ENCODE assay signal across 11 mouse cellular contexts in genomic region chr15:78787287-78787856, GRCm38 (mm10). TPM values are rescaled to one million over a fixed set of nuclear protein-coding genes. Genes with fewer than 3 reads are reported as not detected.
DNase-seq lines count a peak whose midpoint lies in the region; ATAC-seq and TF ChIP-seq lines count a peak whose summit lies in the region.
"Had no signal": no experiment of that assay in that cellular context is flagged by ENCODE, and none has a peak within 500 bp of the region (broad histone marks: within the 10 kb centered on the region; RNA-seq: fewer than 3 reads in every experiment).

No protein-coding gene starts in this region.

- ATAC-seq in embryonic facial prominence, embryonic 15.5 days (ENCODE audit: insufficient number of reproducible peaks, low FRiP score, low TSS enrichment, low read depth) = no peak
- ATAC-seq in hindbrain, embryonic 16.5 days = no peak
- no peak for ATAC-seq in limb, embryonic 11.5 days (ENCODE audit: insufficient number of reproducible peaks, low FRiP score, low TSS enrichment, low read depth)

- H3K27me3 ChIP-seq in embryonic facial prominence, embryonic 15.5 days = no peaks in the 10 kb centered on the region
- H3K27me3 ChIP-seq in hindbrain, embryonic 16.5 days (replicated peaks; ENCODE audit: control insufficient read depth, insufficient read depth, low read length) = no peaks in the 10 kb centered on the region
- H3K27me3 ChIP-seq in limb, embryonic 11.5 days (ENCODE audit: control insufficient read depth, insufficient read depth, low read length) = no peaks in the 10 kb centered on the region

- H3K4me3 ChIP-seq in left cerebral cortex, adult 2 months = no peak overlapping the region
- no peak overlapping the region for H3K4me3 ChIP-seq in embryonic facial prominence, embryonic 15.5 days (replicated peaks)
- H3K4me3 ChIP-seq in hindbrain, embryonic 16.5 days (ENCODE audit: low read length) = no peak overlapping the region
- no peak overlapping the region for H3K4me3 ChIP-seq in limb, embryonic 11.5 days (ENCODE audit: low read depth, low read length)
- H3K4me3 ChIP-seq: erythroblast, embryonic 14.5 days had no signal

- no peaks in the 10 kb centered on the region for H3K9me3 ChIP-seq in embryonic facial prominence, embryonic 15.5 days (replicated peaks)
- no peaks in the 10 kb centered on the region for H3K9me3 ChIP-seq in hindbrain, embryonic 16.5 days (ENCODE audit: control insufficient read depth, low read length)
- H3K9me3 ChIP-seq in limb, embryonic 11.5 days (ENCODE audit: control insufficient read depth, low read length) = no peaks in the 10 kb centered on the region

- H3K27ac ChIP-seq in left cerebral cortex, adult 2 months = peak overlapping the region; percentile 57; the same call in 1 of the 2 replicates
- H3K27ac ChIP-seq in embryonic facial prominence, embryonic 15.5 days (replicated peaks) = peak overlapping the region; percentile 69
- H3K27ac ChIP-seq in hindbrain, embryonic 16.5 days (ENCODE audit: low read depth, low read length) = peak overlapping the region; percentile 12; the same call in 1 of the 2 replicates
- 0 out of 2 replicates have a peak overlapping the region, but pooled peaks have one; percentile 5 for H3K27ac ChIP-seq in limb, embryonic 11.5 days (replicated peaks; ENCODE audit: low read depth, low read length)

- TF ChIP-seq CTCF in left cerebral cortex, adult 2 months (IDR thresholded peaks at IDR 0.05) = no peak

- H3K4me1 ChIP-seq in embryonic facial prominence, embryonic 15.5 days = peaks cover 24% of the 10 kb centered on the region
- H3K4me1 ChIP-seq in hindbrain, embryonic 16.5 days (ENCODE audit: control insufficient read depth, insufficient read depth, low read depth, low read length) = peaks cover 8% of the 10 kb centered on the region
- 0 out of 2 replicates have a peak, but pooled peaks cover 4% of the 10 kb centered on the region for H3K4me1 ChIP-seq in limb, embryonic 11.5 days (ENCODE audit: control insufficient read depth, insufficient read depth, low read length)

- no peak overlapping the region for H3K4me2 ChIP-seq in embryonic facial prominence, embryonic 15.5 days (replicated peaks)
- no peak overlapping the region for H3K4me2 ChIP-seq in hindbrain, embryonic 16.5 days (ENCODE audit: low read length)
- no peak overlapping the region for H3K4me2 ChIP-seq in limb, embryonic 11.5 days (ENCODE audit: low read depth, severe bottlenecking)

- no peaks in the 10 kb centered on the region for H3K36me3 ChIP-seq in embryonic facial prominence, embryonic 15.5 days
- H3K36me3 ChIP-seq in hindbrain, embryonic 16.5 days (ENCODE audit: control insufficient read depth, insufficient read depth, low read length) = no peaks in the 10 kb centered on the region
- H3K36me3 ChIP-seq in limb, embryonic 11.5 days (ENCODE audit: control insufficient read depth, insufficient read depth, low read length) = no peaks in the 10 kb centered on the region

- intact Hi-C loops in left cerebral cortex, adult 2 months (cut with DNase I) = no loop called here
- intact Hi-C loops in left cerebral cortex, postnatal 14 days (cut with DNase I) = no loop called here

- no peak overlapping the region for H3K9ac ChIP-seq in embryonic facial prominence, embryonic 15.5 days
- H3K9ac ChIP-seq in hindbrain, embryonic 16.5 days (ENCODE audit: low read depth, low read length) = no peak overlapping the region
- H3K9ac ChIP-seq in limb, embryonic 11.5 days (ENCODE audit: low read length) = no peak overlapping the region

- WGBS in embryonic facial prominence, embryonic 15.5 days = 69% methylated on average over 9 of the region's 9 CpGs
- WGBS in hindbrain, embryonic 16.5 days = 71% methylated on average over 9 of the region's 9 CpGs
- 71% methylated on average over 9 of the region's 9 CpGs for WGBS in limb, embryonic 11.5 days

- DNase-seq in left cerebral cortex, adult 2 months (ENCODE audit: extremely low spot score in 1 of 2, low spot score in 2 of 2) = no peak
- DNase-seq in left cerebral cortex, postnatal 14 days (ENCODE audit: low spot score in 2 of 2) = no peak
- no peak for DNase-seq in limb, embryonic 11.5 days (ENCODE audit: low spot score)
- DNase-seq in right cerebral cortex, postnatal 14 days = no peak
- DNase-seq in right cerebral cortex, adult 2 months (ENCODE audit: low spot score in 2 of 2) = no peak
- DNase-seq in frontal cortex, postnatal 14 days (ENCODE audit: low spot score in 2 of 2) = no peak
- DNase-seq: thymus, adult 2 months had no signal

RNA-seq across cellular contexts. Expression of gene Mfng, which starts 14.1 kb away (rescaled TPM):
- 1 to 10 TPM; 5.0 to 6.2 TPM for total RNA-seq in left cerebral cortex, adult 2 months (2021)
- total RNA-seq in left cerebral cortex, postnatal 14 days (2021) = 1 to 10 TPM; 5.6 to 6.7 TPM
- 21.3 and 22.8 TPM in 2 replicates for polyA plus RNA-seq in embryonic facial prominence, embryonic 15.5 days (2015; fragmentation: Nextera tagmentation; extraction: Ambion mirVana)
- polyA plus RNA-seq in hindbrain, embryonic 16.5 days (2015; fragmentation: Nextera tagmentation; extraction: Ambion mirVana) = 19.7 and 20.1 TPM in 2 replicates
- polyA plus RNA-seq in limb, embryonic 11.5 days (2014; fragmentation: Nextera tagmentation; extraction: Ambion mirVana) = 5.3 and 7.5 TPM in 2 replicates

RNA-seq across cellular contexts. Expression of gene Card10, which starts 15.5 kb away (rescaled TPM):
- total RNA-seq in left cerebral cortex, adult 2 months (2021) = 1 to 10 TPM; 4.8 TPM
- total RNA-seq in left cerebral cortex, postnatal 14 days (2021) = 1 to 10 TPM; 4.0 to 5.1 TPM
- 4.3 TPM in 2 replicates for polyA plus RNA-seq in embryonic facial prominence, embryonic 15.5 days (2015; fragmentation: Nextera tagmentation; extraction: Ambion mirVana)
- 2.5 and 2.8 TPM in 2 replicates for polyA plus RNA-seq in hindbrain, embryonic 16.5 days (2015; fragmentation: Nextera tagmentation; extraction: Ambion mirVana)
- 3.4 and 3.5 TPM in 2 replicates for polyA plus RNA-seq in limb, embryonic 11.5 days (2014; fragmentation: Nextera tagmentation; extraction: Ambion mirVana)
- total RNA-seq: MEL had no signal

RNA-seq across cellular contexts. Expression of gene Cdc42ep1, which starts 55.1 kb away (rescaled TPM):
- total RNA-seq in left cerebral cortex, adult 2 months (2021) = 10 to 100 TPM; 10.6 to 13.1 TPM
- total RNA-seq in left cerebral cortex, postnatal 14 days (2021) = 10 to 100 TPM in 1 of 2 experiments, 1 to 10 TPM in 1; 6.5 to 11.0 TPM
- 41.5 and 43.8 TPM in 2 replicates for polyA plus RNA-seq in embryonic facial prominence, embryonic 15.5 days (2015; fragmentation: Nextera tagmentation; extraction: Ambion mirVana)
- polyA plus RNA-seq in hindbrain, embryonic 16.5 days (2015; fragmentation: Nextera tagmentation; extraction: Ambion mirVana) = 15.9 and 17.5 TPM in 2 replicates
- polyA plus RNA-seq in limb, embryonic 11.5 days (2014; fragmentation: Nextera tagmentation; extraction: Ambion mirVana) = 11.2 and 12.6 TPM in 2 replicates

Comparison
In these comparisons a context has a peak if more than half of its experiments do, and no peak if none do; other contexts are left out.
1. H3K27ac ChIP-seq: peak in every context shown above with its lines; median percentile 69 in embryonic facial prominence, embryonic 15.5 days; 57 in left cerebral cortex, adult 2 months; 12 in hindbrain, embryonic 16.5 days; 5 in limb, embryonic 11.5 days.